Comparison of ENCODE assay signal across 15 mouse cellular contexts in the genomic region with DNA sequence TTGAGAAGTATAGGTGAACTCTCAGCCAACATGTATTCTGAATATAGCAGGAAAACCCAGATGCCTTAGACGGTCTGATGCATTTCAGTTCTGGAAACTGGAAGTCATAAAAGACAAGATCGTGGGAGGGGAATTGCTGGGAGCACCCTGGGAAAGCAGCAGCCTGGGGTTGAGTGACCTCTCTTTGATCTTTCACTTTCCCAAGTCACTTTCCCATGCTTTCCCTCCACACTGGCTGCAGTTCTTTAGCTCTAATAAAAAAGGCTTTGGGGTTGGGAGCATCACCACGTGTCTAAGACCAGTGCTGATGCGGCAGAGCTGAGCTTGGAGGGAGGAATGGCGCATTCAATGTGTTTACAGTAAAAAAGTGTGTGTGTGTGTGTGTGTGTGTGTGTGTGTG.
DNase-seq lines count a peak whose midpoint lies in the region; ATAC-seq and TF ChIP-seq lines count a peak whose summit lies in the region.
"Had no signal": no experiment of that assay in that cellular context is flagged by ENCODE, and none has a peak within 500 bp of the region (broad histone marks: within the 10 kb centered on the region; RNA-seq: fewer than 3 reads in every experiment).

No protein-coding gene starts in this region.

- WGBS in intestine, embryonic 15.5 days: 23% methylated on average over 5 of the region's 5 CpGs

- no peak overlapping the region for H3K4me3 ChIP-seq in gastrocnemius, adult 2 months
- H3K4me3 ChIP-seq in intestine, embryonic 15.5 days (replicated peaks): no peak overlapping the region
- H3K4me3 ChIP-seq: lung, embryonic 15.5 days had no signal

- H3K4me1 ChIP-seq in intestine, embryonic 15.5 days (replicated peaks): peaks cover 5% of the 10 kb centered on the region

- H3K9me3 ChIP-seq in intestine, embryonic 15.5 days: no peaks in the 10 kb centered on the region
- H3K9me3 ChIP-seq: lung, embryonic 15.5 days had no signal

- no peak for TF ChIP-seq CTCF in gastrocnemius, adult 2 months (IDR thresholded peaks at IDR 0.05)

- intact Hi-C loops in gastrocnemius, adult 2 months (cut with DNase I): no loop called here

- peak; percentile 8 for DNase-seq in gastrocnemius, adult 18-20 months (ENCODE audit: low spot score)
- no peak for DNase-seq in gastrocnemius, adult 2 months
- peak; percentile 46 for DNase-seq in kidney, adult 9 months
- no peak for DNase-seq in kidney, adult 8-10 months
- DNase-seq in kidney, postnatal 4 days: peak; percentile 24 to 45
- no peak for DNase-seq in natural killer cell, adult 2 months (ENCODE audit: low spot score in 2 of 2)
- DNase-seq: adrenal gland, postnatal 25 days; cerebellum, adult 9-11 months; gastrocnemius, postnatal 25 days had no signal

- H3K36me3 ChIP-seq in intestine, embryonic 15.5 days: no peaks in the 10 kb centered on the region
- H3K36me3 ChIP-seq: lung, embryonic 15.5 days had no signal

- H3K9ac ChIP-seq in intestine, embryonic 15.5 days: no peak overlapping the region
- H3K9ac ChIP-seq: lung, embryonic 15.5 days had no signal

- H3K27me3 ChIP-seq in intestine, embryonic 15.5 days (replicated peaks): no peaks in the 10 kb centered on the region
- H3K27me3 ChIP-seq: lung, embryonic 15.5 days had no signal

- no peak overlapping the region for H3K4me2 ChIP-seq in intestine, embryonic 15.5 days (replicated peaks)
- H3K4me2 ChIP-seq: lung, embryonic 15.5 days; midbrain, embryonic 11.5 days had no signal

- 0 out of 2 replicates have a peak, but pooled peaks have one; percentile 9 for ATAC-seq in intestine, embryonic 15.5 days
- no peak for ATAC-seq in monocyte, adult 5-6 weeks (replicated peaks; ENCODE audit: insufficient number of reproducible peaks, low FRiP score, low TSS enrichment, poor library complexity, severe bottlenecking)
- ATAC-seq: activated CD4-positive, CD25-positive, alpha-beta regulatory T cell, adult 4 months; hindbrain, postnatal 0 days had no signal

- H3K27ac ChIP-seq in gastrocnemius, adult 2 months: no peak overlapping the region
- H3K27ac ChIP-seq in intestine, embryonic 15.5 days: no peak overlapping the region
- H3K27ac ChIP-seq: hindbrain, postnatal 0 days; lung, embryonic 15.5 days had no signal

Comparison
In these comparisons a context has a peak if more than half of its experiments do, and no peak if none do; other contexts are left out.
1. DNase-seq: peak in gastrocnemius, adult 18-20 months (single experiment), kidney, adult 9 months (single experiment) and kidney, postnatal 4 days (2 of 2); none in gastrocnemius, adult 2 months (single experiment), kidney, adult 8-10 months (0 of 2) and natural killer cell, adult 2 months (0 of 2).